Mouse (Mus musculus) E14TG2a.4 (cell line): ENCODE data around the gene Macrod1.

Experiments
- H3K27me3 ChIP-seq: 2 replicates; pipeline ENCODE4 v1.6.1; 2014; ENCODE audit warnings: low read length, control low read depth; ENCODE audit not compliant: insufficient read depth
- H3K36me3 ChIP-seq: 2 replicates; pipeline ENCODE4 v1.6.1; 2014; ENCODE audit warnings: low read length, control low read depth; ENCODE audit not compliant: insufficient read depth
- H3K4me1 ChIP-seq: replicated peaks from 2 replicates; pipeline ENCODE4 v1.6.1; 2014; ENCODE audit warnings: low read depth, low read length, control low read depth
- H3K4me3 ChIP-seq: replicated peaks from 2 replicates; pipeline ENCODE4 v1.5.1; 2014; ENCODE audit warnings: mild to moderate bottlenecking, low read length
- H3K9me3 ChIP-seq: 2 replicates; pipeline ENCODE4 v1.6.1; 2014; ENCODE audit warnings: low read length, control low read depth
- CTCF ChIP-seq: conservative IDR thresholded peaks from 2 replicates; pipeline ENCODE4 v1.5.1; 2014; ENCODE audit warnings: low read length
- NANOG ChIP-seq: IDR thresholded peaks from 2 replicates; pipeline ENCODE4 v1.6.1; 2014; ENCODE audit warnings: borderline replicate concordance, low read length, mixed read lengths
- POU5F1 ChIP-seq: IDR thresholded peaks from 2 replicates; pipeline ENCODE4 v1.6.1; 2014; ENCODE audit warnings: low read length, borderline replicate concordance

Gene Macrod1

DNA sequence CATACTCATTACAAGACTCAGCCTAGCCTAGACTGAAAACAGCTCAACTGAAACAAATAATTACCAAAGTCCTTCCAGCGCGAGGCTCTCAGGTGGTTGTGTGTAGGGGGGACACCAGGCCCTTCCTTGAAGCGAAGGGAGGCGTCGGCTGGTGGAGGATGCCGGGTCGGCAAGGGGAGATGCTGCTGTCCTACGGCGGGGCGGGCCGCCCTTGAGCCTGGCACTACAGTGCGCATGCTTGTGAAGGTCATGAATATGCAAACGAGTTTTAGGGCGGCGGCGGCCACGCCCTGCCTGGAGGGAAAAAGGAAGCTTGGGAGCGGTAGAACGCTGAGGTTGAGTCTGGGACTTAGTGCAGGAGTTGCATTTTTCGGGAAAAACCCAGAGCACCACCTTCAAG lies 87.2 kb downstream of the Macrod1 start:
- Histone ChIP-seq H3K4me1 (peaks cover 75% of the 10 kb centered on the region), H3K9me3 (no peaks in the 10 kb centered on the region), H3K36me3 (no peaks in the 10 kb centered on the region), H3K4me3 (peak overlapping the region; percentile 54), H3K27me3 (peaks cover 76% of the 10 kb centered on the region)
- no peak for TF ChIP-seq NANOG
- no peak for TF ChIP-seq CTCF
- peak; percentile 100 for TF ChIP-seq POU5F1

DNA sequence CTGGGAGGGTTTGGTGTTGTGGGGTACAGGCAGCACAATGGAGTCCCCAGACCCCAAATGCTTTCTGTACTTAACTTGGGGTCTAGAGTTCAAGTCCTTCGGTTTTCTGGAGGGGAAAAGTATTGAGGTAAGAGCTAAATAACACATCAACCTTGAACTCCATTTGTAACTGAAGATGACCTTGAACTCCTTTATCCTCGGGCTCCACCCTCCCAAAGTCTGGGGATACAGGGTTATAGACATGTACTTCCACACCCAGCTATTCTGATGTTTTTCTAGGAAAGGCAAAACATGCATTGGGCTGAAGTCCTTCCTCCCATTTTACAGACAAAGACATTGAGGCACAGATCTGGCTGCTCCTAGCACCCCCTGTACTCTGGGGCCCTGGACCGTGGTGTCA lies 87.8 kb downstream of the Macrod1 start:
- Histone ChIP-seq H3K27me3 (peaks cover 76% of the 10 kb centered on the region), H3K4me3 (peak overlapping the region; percentile 54), H3K36me3 (no peaks in the 10 kb centered on the region), H3K4me1 (peaks cover 79% of the 10 kb centered on the region), H3K9me3 (no peaks in the 10 kb centered on the region)
- no peak for TF ChIP-seq CTCF
- TF ChIP-seq NANOG, result no peak
- TF ChIP-seq POU5F1, result no peak

DNA sequence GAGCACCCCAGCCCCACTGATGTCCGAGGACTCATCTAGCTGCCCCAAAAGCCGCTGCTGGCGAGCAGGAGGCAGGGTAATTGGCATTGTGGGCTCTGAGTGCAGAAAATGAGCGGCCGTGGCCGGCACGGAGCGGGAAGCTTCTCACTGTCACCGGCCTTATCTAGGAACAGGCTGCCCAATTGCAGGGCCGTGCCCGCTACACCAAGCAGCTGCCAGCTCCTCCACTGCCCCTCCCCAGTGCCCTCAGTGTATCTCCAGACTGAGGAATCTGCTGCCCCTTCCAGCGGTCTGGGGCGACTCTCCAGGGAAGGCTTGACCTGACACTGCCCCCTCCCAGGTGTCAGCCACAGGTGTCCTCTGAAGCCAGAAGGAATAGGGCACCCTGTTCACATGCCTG lies 89.8 kb downstream of the Macrod1 start:
- Histone ChIP-seq H3K4me3 (no peak overlapping the region), H3K9me3 (no peaks in the 10 kb centered on the region), H3K4me1 (peaks cover 68% of the 10 kb centered on the region), H3K27me3 (peaks cover 80% of the 10 kb centered on the region), H3K36me3 (no peaks in the 10 kb centered on the region)
- TF ChIP-seq POU5F1 (no peak), CTCF (no peak), NANOG (no peak)

DNA sequence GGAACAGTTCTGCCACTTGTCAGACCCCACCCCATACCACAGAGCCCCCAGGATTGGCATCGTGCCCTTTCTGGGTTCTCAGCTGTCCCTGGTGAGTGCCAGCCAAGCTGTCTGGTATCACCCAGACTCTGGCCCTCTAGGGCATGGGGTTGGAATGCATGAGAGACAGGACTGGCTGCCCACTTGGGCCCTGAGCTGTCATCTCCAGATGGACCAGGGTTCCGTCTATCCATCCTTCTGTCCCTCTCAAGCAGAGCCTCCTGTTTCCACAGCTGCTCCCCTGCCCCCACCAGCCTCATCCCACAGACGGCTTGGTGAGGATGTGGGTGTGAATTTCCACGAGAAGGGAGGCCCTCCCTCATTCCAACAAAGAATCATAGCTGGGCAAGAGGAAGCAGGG lies 91.5 kb downstream of the Macrod1 start:
- H3K4me3 ChIP-seq, result no peak overlapping the region
- TF ChIP-seq POU5F1 (no peak), CTCF (no peak), NANOG (no peak)
- H3K36me3 ChIP-seq, result no peaks in the 10 kb centered on the region
- H3K9me3 ChIP-seq, result 0 out of 2 replicates have a peak, but pooled peaks cover 6% of the 10 kb centered on the region
- H3K4me1 ChIP-seq, result peaks cover 55% of the 10 kb centered on the region
- peaks cover 81% of the 10 kb centered on the region for H3K27me3 ChIP-seq

DNA sequence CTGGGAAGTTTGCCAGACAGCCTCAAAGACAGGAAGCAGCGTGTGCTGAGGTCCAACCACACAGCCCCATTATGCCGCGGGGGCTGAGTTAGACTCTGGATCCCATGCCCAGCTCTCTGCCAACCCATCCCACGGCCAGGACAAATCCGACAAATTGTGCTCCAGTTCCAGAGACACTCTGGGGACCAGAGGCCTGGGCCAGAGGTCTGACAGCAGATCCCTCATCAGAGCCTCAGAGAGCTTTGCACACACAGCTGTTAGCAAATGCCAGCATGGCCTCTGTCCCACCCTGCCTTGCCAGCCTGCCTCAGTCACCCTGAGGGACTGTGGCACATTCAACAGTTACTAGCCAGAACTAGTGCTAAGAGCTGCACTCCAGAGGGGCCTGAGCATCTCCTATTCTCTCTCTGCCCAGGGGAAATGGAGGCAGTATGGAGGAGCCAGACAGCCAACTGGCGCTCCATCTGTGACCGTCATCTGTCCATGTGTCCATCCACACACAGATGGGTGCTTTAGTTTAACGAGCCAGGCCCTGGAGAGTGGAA lies 92.0 kb downstream of the Macrod1 start:
- H3K4me1 ChIP-seq, result peaks cover 55% of the 10 kb centered on the region
- no peaks in the 10 kb centered on the region for H3K36me3 ChIP-seq
- TF ChIP-seq POU5F1, result no peak
- TF ChIP-seq CTCF, result no peak
- H3K4me3 ChIP-seq, result no peak overlapping the region
- H3K27me3 ChIP-seq, result peaks cover 80% of the 10 kb centered on the region
- 0 out of 2 replicates have a peak, but pooled peaks cover 6% of the 10 kb centered on the region for H3K9me3 ChIP-seq

DNA sequence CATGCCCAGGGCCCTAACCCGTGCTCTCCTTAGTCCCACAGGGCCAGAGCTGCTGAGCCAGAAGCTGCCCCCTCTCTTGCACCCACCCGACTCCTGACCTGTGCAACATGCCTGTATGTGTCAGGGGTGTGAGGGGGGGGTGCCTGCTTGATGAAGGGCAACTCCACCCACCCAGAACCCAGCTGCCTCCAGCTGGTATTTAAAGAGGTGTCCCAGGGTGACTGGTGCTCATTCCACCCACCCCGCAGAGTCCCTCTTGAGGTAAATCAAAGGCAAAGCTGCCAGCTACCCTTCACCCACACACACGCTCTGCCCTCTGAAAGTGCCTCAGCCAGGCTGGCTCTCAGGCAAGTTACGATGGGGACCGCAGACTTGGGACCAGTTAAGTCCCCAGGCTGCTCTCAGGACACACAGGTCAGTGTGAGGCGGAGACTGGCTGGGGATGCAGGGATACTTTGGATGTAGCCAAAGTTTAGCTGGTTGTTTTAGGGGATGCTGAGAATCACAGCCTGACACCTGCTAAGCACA lies 92.6 kb downstream of the Macrod1 start:
- peaks cover 51% of the 10 kb centered on the region for H3K4me1 ChIP-seq
- TF ChIP-seq NANOG, result no peak
- TF ChIP-seq POU5F1, result no peak
- no peak for TF ChIP-seq CTCF
- H3K36me3 ChIP-seq, result no peaks in the 10 kb centered on the region
- peaks cover 81% of the 10 kb centered on the region for H3K27me3 ChIP-seq
- no peak overlapping the region for H3K4me3 ChIP-seq
- H3K9me3 ChIP-seq, result 0 out of 2 replicates have a peak, but pooled peaks cover 6% of the 10 kb centered on the region

DNA sequence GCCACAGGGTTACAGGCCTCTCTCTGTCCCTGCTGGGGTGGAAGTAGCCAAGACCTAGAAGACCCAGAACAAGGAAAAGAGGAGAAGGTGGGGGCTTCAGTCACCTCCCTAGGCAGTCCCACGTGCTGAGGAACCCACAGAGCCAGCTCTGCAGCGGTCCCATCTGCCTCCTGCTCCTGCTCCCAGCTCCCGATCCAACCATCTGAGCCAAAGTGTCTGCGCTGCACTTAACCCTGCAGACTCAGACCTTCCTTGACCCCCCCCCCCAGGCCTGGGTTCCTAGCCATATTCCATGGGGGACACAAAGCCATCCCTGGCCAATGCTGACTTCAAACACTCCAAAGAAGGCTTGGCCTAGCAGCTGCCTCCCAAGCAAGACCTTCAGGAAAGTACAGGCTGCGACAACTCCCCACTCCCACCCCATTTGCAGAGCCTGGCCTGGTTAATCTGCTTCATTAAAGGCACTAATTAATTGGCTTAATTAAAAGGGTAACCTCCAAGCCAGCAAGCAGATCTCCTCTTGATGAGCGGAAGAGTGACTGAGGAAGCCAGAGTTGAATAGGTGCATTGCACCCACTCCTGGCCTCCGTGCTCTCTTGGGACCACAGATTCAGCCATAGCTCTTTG lies 94.8 kb downstream of the Macrod1 start:
- H3K36me3 ChIP-seq, result no peaks in the 10 kb centered on the region
- H3K4me3 ChIP-seq, result no peak overlapping the region
- 0 out of 2 replicates have a peak, but pooled peaks cover 6% of the 10 kb centered on the region for H3K9me3 ChIP-seq
- H3K4me1 ChIP-seq, result peaks cover 32% of the 10 kb centered on the region
- no peak for TF ChIP-seq CTCF
- no peak for TF ChIP-seq POU5F1
- no peak for TF ChIP-seq NANOG
- peaks cover 77% of the 10 kb centered on the region for H3K27me3 ChIP-seq

DNA sequence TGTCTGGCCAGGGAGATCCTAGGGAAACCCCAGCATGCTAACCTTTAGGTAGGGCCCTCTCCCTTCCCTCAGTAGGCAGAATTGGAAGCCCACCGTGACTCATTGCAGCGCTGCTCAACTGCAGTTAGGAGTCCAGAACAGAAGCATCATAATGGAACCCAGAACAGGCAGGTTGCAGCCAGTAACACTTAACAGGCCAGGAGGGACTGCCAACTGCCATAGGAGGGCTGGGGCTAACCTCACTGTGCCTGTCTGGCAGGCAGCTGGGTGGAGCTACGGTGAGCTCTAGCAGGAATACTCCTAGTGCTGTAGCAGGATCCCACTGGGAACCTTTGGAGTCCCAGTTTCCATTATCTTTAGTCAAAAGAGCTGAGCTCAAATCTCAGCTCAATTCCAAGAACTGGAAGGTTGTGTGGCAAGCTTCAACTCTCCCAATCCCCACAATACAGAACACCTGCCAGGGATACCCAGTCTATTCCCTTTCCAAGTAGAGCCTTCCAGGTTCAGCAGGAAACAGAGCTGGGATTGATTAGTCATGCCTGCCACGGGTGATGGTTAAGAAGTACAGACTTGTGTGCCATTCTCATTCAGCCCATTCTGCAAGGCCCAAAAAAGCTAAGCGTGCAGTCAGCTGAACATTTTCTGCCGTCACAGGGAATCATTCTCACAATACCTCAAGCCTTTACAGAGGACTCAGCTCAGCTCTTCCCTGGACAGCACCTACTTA lies 95.5 kb downstream of the Macrod1 start:
- no peak overlapping the region for H3K4me3 ChIP-seq
- TF ChIP-seq CTCF, result no peak
- no peak for TF ChIP-seq POU5F1
- TF ChIP-seq NANOG, result no peak
- peaks cover 32% of the 10 kb centered on the region for H3K4me1 ChIP-seq
- 0 out of 2 replicates have a peak, but pooled peaks cover 6% of the 10 kb centered on the region for H3K9me3 ChIP-seq
- H3K36me3 ChIP-seq, result no peaks in the 10 kb centered on the region
- H3K27me3 ChIP-seq, result peaks cover 77% of the 10 kb centered on the region
